Mouse (Mus musculus) lung, postnatal 0 days (tissue): Measurements from ENCODE around the gene Tmem246.

Source experiments
- CTCF ChIP-seq: IDR thresholded peaks from 2 replicates; pipeline ENCODE4 v1.5.1; 2016; ENCODE audit warnings: antibody characterized with exemption, mild to moderate bottlenecking
- EP300 ChIP-seq: IDR thresholded peaks from 2 replicates; pipeline ENCODE4 v1.6.1; 2016; ENCODE audit warnings: antibody characterized with exemption, mild to moderate bottlenecking, control low read depth

GRCm38 (mm10) chr4:49546026-49546425 lies 51.6 kb downstream of the Tmem246 start:
- TF ChIP-seq CTCF = no peak
- no peak for TF ChIP-seq EP300
